Mouse (Mus musculus): ENCODE data around the gene Slc2a12. TPM values are rescaled to one million over a fixed set of nuclear protein-coding genes. Genes with fewer than 3 reads are reported as not detected.

The Slc2a12 gene
- 5.2 and 5.7 TPM in 2 replicates for polyA plus RNA-seq (2014; fragmentation: Nextera tagmentation; extraction: Ambion mirVana)

DNA sequence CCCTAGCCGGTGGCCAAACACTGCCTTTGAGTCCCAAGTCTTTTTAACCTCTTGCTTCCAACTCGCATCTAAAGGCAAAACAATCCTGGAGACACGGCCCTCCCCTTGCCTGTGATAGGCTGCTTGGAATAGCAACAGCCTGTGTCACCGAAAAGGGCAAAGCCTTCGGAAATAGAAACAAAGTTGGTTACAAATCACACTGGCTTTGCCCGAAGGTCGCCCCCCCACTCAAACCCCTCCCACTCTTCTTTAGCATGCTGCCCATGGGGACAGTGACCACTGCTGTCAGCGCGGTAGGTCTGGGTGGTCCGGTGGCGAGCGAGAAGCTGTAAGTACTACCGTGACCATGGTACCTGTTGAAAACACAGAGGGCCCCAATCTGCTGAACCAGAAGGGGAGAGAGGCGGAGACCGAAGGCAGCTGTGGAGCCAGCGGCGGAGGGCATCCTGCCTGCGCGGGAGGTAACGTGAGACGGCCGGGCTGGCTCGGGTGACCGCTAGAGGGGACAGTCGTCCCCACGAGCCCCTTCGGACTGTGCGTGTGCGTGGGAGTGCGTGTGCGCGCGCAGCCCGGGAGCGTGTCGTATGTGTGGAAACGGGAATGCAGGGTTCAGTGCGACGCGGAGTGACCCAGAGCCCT, at the start of gene Slc2a12:
Slc2a12 (plus strand) TSS at position 159 of the 639 bp plus-strand sequence.
- Histone ChIP-seq H3K4me3 (ENCODE audit: low read depth, low read length) (peak within 1 kb of the TSS; percentile 54), H3K27me3 (replicated peaks; ENCODE audit: control insufficient read depth, insufficient read depth, low read length) (no peaks in the 10 kb centered on the region), H3K27ac (replicated peaks; ENCODE audit: low read depth, low read length) (peak within 1 kb of the TSS; percentile 87), H3K4me2 (ENCODE audit: low read depth, low read length) (peak within 1 kb of the TSS; percentile 67), H3K9ac (ENCODE audit: low read depth, low read length) (peak within 1 kb of the TSS; percentile 66), H3K4me1 (ENCODE audit: control insufficient read depth, insufficient read depth, low read length) (peaks cover 8% of the 10 kb centered on the region; the same call in 1 of the 2 replicates), H3K9me3 (ENCODE audit: control insufficient read depth, low read length) (no peaks in the 10 kb centered on the region), H3K36me3 (ENCODE audit: control insufficient read depth, insufficient read depth, low read length) (no peaks in the 10 kb centered on the region)
- WGBS: under 1% methylated on average over 35 of the region's 40 CpGs
- ATAC-seq (ENCODE audit: low read depth): peak; percentile 78
- DNase-seq (ENCODE audit: low spot score): peak; percentile 85

GRCm38 (mm10) chr10:22598908-22599480, 45.8 kb upstream of the Slc2a12 start:
- H3K4me1 ChIP-seq (ENCODE audit: control insufficient read depth, insufficient read depth, low read length): no peaks in the 10 kb centered on the region
- H3K36me3 ChIP-seq (ENCODE audit: control insufficient read depth, insufficient read depth, low read length): no peaks in the 10 kb centered on the region
- ATAC-seq (ENCODE audit: low read depth): no peak
- H3K27me3 ChIP-seq (replicated peaks; ENCODE audit: control insufficient read depth, insufficient read depth, low read length): no peaks in the 10 kb centered on the region
- H3K9me3 ChIP-seq (ENCODE audit: control insufficient read depth, low read length): no peaks in the 10 kb centered on the region
- no peak overlapping the region for H3K4me3 ChIP-seq (ENCODE audit: low read depth, low read length)
- H3K9ac ChIP-seq (ENCODE audit: low read depth, low read length): no peak overlapping the region
- no peak overlapping the region for H3K27ac ChIP-seq (replicated peaks; ENCODE audit: low read depth, low read length)
- 89% methylated on average over 8 of the region's 8 CpGs for WGBS
- DNase-seq (ENCODE audit: low spot score): no peak
- H3K4me2 ChIP-seq (ENCODE audit: low read depth, low read length): no peak overlapping the region

DNA sequence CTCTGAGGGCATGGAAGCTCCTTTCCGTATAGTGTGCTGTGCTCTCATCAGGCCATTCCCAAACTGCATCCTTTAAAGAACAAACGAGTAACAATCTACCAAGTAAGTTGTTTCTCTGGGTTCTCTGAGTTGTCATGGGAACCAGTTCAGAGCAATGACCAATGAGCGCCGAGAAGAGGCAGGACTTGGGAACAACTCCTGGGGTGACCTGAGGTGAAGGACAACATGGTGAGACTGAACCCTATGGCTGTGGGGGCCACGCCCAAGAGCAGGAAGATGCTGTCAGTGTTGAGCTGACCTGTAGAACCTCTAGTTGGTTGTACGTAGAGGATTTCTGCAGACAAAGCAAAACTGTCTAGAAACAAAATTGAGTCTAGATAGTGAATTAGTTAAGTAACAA, 43.8 kb upstream of the Slc2a12 start:
- H3K4me2 ChIP-seq (ENCODE audit: low read depth, low read length): no peak overlapping the region
- no peaks in the 10 kb centered on the region for H3K36me3 ChIP-seq (ENCODE audit: control insufficient read depth, insufficient read depth, low read length)
- H3K9me3 ChIP-seq (ENCODE audit: control insufficient read depth, low read length): no peaks in the 10 kb centered on the region
- DNase-seq (ENCODE audit: low spot score): no peak
- no peak overlapping the region for H3K4me3 ChIP-seq (ENCODE audit: low read depth, low read length)
- no peak overlapping the region for H3K9ac ChIP-seq (ENCODE audit: low read depth, low read length)
- no peak overlapping the region for H3K27ac ChIP-seq (replicated peaks; ENCODE audit: low read depth, low read length)
- H3K4me1 ChIP-seq (ENCODE audit: control insufficient read depth, insufficient read depth, low read length): no peaks in the 10 kb centered on the region
- WGBS: 83% methylated on average over 6 of the region's 6 CpGs
- no peak for ATAC-seq (ENCODE audit: low read depth)
- no peaks in the 10 kb centered on the region for H3K27me3 ChIP-seq (replicated peaks; ENCODE audit: control insufficient read depth, insufficient read depth, low read length)

DNA sequence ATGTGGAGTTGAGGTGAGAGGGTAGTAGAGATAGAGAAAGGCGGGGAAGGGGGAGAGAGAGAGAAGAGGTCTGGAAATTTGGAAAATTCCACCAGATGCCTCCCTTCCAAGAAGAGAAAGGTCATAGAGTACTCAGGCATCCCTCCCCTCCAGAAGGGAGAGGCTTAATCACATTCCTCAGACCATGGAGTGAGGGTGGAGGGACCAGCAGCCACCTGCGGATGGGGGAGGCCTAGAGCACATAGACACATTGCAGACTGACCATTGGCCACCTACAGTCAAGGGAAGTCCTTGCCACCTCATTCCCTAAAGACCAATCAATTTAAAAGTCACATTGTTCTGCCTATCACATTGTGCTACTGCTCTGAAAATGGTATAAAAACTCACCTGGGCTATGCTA, 40.0 kb upstream of the Slc2a12 start:
- H3K27ac ChIP-seq (replicated peaks; ENCODE audit: low read depth, low read length): no peak overlapping the region
- ATAC-seq (ENCODE audit: low read depth): no peak
- no peak overlapping the region for H3K9ac ChIP-seq (ENCODE audit: low read depth, low read length)
- no peaks in the 10 kb centered on the region for H3K36me3 ChIP-seq (ENCODE audit: control insufficient read depth, insufficient read depth, low read length)
- no peak for DNase-seq (ENCODE audit: low spot score)
- no peak overlapping the region for H3K4me3 ChIP-seq (ENCODE audit: low read depth, low read length)
- no peaks in the 10 kb centered on the region for H3K27me3 ChIP-seq (replicated peaks; ENCODE audit: control insufficient read depth, insufficient read depth, low read length)
- 71% methylated on average over 2 of the region's 2 CpGs for WGBS
- peaks cover 7% of the 10 kb centered on the region; the same call in 1 of the 2 replicates for H3K4me1 ChIP-seq (ENCODE audit: control insufficient read depth, insufficient read depth, low read length)
- no peak overlapping the region for H3K4me2 ChIP-seq (ENCODE audit: low read depth, low read length)
- no peaks in the 10 kb centered on the region for H3K9me3 ChIP-seq (ENCODE audit: control insufficient read depth, low read length)

GRCm38 (mm10) chr10:22608273-22608672, 36.5 kb upstream of the Slc2a12 start:
- WGBS: 75% methylated on average over 5 of the region's 5 CpGs
- peaks cover 7% of the 10 kb centered on the region; the same call in 1 of the 2 replicates for H3K4me1 ChIP-seq (ENCODE audit: control insufficient read depth, insufficient read depth, low read length)
- ATAC-seq (ENCODE audit: low read depth) (peak; percentile 24; the same call in 1 of the 2 replicates), DNase-seq (ENCODE audit: low spot score) (no peak)
- H3K36me3 ChIP-seq (ENCODE audit: control insufficient read depth, insufficient read depth, low read length): no peaks in the 10 kb centered on the region
- H3K27me3 ChIP-seq (replicated peaks; ENCODE audit: control insufficient read depth, insufficient read depth, low read length): no peaks in the 10 kb centered on the region
- no peak overlapping the region for H3K9ac ChIP-seq (ENCODE audit: low read depth, low read length)
- H3K4me2 ChIP-seq (ENCODE audit: low read depth, low read length): no peak overlapping the region
- no peaks in the 10 kb centered on the region for H3K9me3 ChIP-seq (ENCODE audit: control insufficient read depth, low read length)
- H3K27ac ChIP-seq (replicated peaks; ENCODE audit: low read depth, low read length): no peak overlapping the region
- no peak overlapping the region for H3K4me3 ChIP-seq (ENCODE audit: low read depth, low read length)

DNA sequence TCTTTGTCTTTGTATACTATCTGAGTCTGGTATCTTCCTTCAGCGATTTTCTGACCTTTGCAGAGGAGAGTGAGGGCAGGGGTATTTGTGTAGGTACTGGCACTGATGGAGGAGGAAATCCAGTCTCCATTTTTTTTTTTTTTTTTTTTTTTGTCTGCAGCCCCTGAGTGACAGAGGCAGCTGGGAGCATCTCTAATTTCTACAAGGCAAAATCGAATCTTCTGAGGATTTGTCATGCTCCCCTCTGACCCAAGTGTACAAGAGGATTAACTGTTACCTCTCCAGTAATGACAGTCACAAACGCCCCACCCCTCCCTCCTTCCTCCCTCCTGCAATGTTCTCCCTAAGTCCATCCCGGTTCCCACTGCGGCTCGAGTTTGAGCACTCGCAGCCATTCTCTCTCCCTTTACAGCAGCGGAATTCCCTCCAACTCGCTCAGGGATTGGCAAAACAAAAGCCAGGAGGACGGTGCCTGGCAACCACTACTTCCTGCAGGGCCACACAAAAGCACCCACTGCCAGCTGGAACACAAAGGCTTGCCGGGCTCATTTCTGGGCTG, 35.9 kb upstream of the Slc2a12 start:
- peak overlapping the region; percentile 56 for H3K27ac ChIP-seq (replicated peaks; ENCODE audit: low read depth, low read length)
- peak; percentile 86 for DNase-seq (ENCODE audit: low spot score)
- no peaks in the 10 kb centered on the region for H3K36me3 ChIP-seq (ENCODE audit: control insufficient read depth, insufficient read depth, low read length)
- peak overlapping the region; percentile 53 for H3K4me2 ChIP-seq (ENCODE audit: low read depth, low read length)
- peak; percentile 86 for ATAC-seq (ENCODE audit: low read depth)
- no peaks in the 10 kb centered on the region for H3K27me3 ChIP-seq (replicated peaks; ENCODE audit: control insufficient read depth, insufficient read depth, low read length)
- no peaks in the 10 kb centered on the region for H3K9me3 ChIP-seq (ENCODE audit: control insufficient read depth, low read length)
- peak overlapping the region; percentile 41 for H3K9ac ChIP-seq (ENCODE audit: low read depth, low read length)
- H3K4me1 ChIP-seq (ENCODE audit: control insufficient read depth, insufficient read depth, low read length): peaks cover 7% of the 10 kb centered on the region; the same call in 1 of the 2 replicates
- WGBS: 2% methylated on average over 11 of the region's 11 CpGs
- H3K4me3 ChIP-seq (ENCODE audit: low read depth, low read length): peak overlapping the region; percentile 17; the same call in 1 of the 2 replicates

- Histone ChIP-seq H3K27ac (replicated peaks; ENCODE audit: low read depth, low read length) (no peak overlapping the region), H3K4me1 (ENCODE audit: control insufficient read depth, insufficient read depth, low read length) (peaks cover 7% of the 10 kb centered on the region; the same call in 1 of the 2 replicates), H3K9me3 (ENCODE audit: control insufficient read depth, low read length) (no peaks in the 10 kb centered on the region), H3K27me3 (replicated peaks; ENCODE audit: control insufficient read depth, insufficient read depth, low read length) (no peaks in the 10 kb centered on the region), H3K4me3 (ENCODE audit: low read depth, low read length) (no peak overlapping the region), H3K4me2 (ENCODE audit: low read depth, low read length) (no peak overlapping the region), H3K9ac (ENCODE audit: low read depth, low read length) (no peak overlapping the region), H3K36me3 (ENCODE audit: control insufficient read depth, insufficient read depth, low read length) (no peaks in the 10 kb centered on the region)
- ATAC-seq (ENCODE audit: low read depth) (no peak), DNase-seq (ENCODE audit: low spot score) (no peak)
- WGBS: 82% methylated on average over 5 of the region's 5 CpGs
Measured at GRCm38 (mm10) chr10:22613301-22613700, 31.5 kb upstream of the Slc2a12 start.

GRCm38 (mm10) chr10:22614554-22614953, 30.3 kb upstream of the Slc2a12 start:
- Histone ChIP-seq H3K9ac (ENCODE audit: low read depth, low read length) (no peak overlapping the region), H3K36me3 (ENCODE audit: control insufficient read depth, insufficient read depth, low read length) (no peaks in the 10 kb centered on the region), H3K4me1 (ENCODE audit: control insufficient read depth, insufficient read depth, low read length) (no peaks in the 10 kb centered on the region), H3K4me3 (ENCODE audit: low read depth, low read length) (no peak overlapping the region), H3K9me3 (ENCODE audit: control insufficient read depth, low read length) (0 out of 2 replicates have a peak, but pooled peaks cover 2% of the 10 kb centered on the region), H3K4me2 (ENCODE audit: low read depth, low read length) (no peak overlapping the region), H3K27me3 (replicated peaks; ENCODE audit: control insufficient read depth, insufficient read depth, low read length) (no peaks in the 10 kb centered on the region), H3K27ac (replicated peaks; ENCODE audit: low read depth, low read length) (no peak overlapping the region)
- no peak for DNase-seq (ENCODE audit: low spot score)
- no peak for ATAC-seq (ENCODE audit: low read depth)
- 91% methylated on average over 8 of the region's 8 CpGs for WGBS
